Mouse (Mus musculus): ENCODE measurements at regions not wholly inside any gene's neighbourhood (a gene's known extent, or its start where the extent isn't known, plus 50 kb on each side); places are given as distances from the start of the nearest gene placed in this dataset.

DNA sequence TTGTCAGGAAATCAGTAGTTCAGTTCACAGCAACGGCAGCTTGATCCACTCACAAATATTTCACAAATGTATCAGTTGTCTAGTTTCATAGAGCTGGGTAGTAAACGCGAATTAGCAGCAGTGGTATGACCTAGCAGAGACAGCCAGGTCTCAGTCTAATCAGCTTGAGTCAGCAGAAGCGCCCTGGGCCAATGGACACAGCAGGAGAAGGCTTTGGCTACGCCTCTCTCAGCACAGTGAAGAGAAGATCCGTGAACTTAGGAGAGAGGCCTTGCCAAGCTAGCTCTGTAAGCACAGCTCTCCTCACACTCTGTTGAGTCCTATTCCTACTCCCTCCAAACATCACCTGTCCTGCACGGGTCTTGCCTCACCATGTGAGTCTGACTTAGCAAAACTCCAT lies 188.0 kb downstream of the Zfp326 start:
- TF ChIP-seq POLR2A (IDR thresholded peaks at IDR 0.05; ENCODE audit: insufficient read depth, low read length) (no peak), CTCF (IDR thresholded peaks at IDR 0.05; ENCODE audit: low read depth, low read length) (no peak), EP300 (IDR thresholded peaks at IDR 0.05; ENCODE audit: insufficient read depth, low read depth, low read length) (no peak)
